Mouse (Mus musculus) hindbrain, embryonic 16.5 days (tissue): Measurements from ENCODE around the gene Ppm1l. TPM values are rescaled to one million over a fixed set of nuclear protein-coding genes. Genes with fewer than 3 reads are reported as not detected.

Source experiments
- ATAC-seq: fragments of 200-750 bp; cut with Nextera tagmentation; 2 replicates; pipeline ENCODE4 v1.8.0; 2017; ENCODE audit warnings: moderate TSS enrichment, moderate library complexity
- H3K27ac ChIP-seq: fragments of 300-500 bp; sonication (generic); 2 replicates; pipeline ENCODE4 v1.5.1; 2014; ENCODE audit warnings: low read depth, mild to moderate bottlenecking, control low read depth, low read length, moderate library complexity
- H3K27me3 ChIP-seq: fragments of 300-500 bp; sonication (generic); replicated peaks from 2 replicates; pipeline ENCODE4 v1.6.1; 2014; ENCODE audit warnings: low read length; ENCODE audit not compliant: control insufficient read depth, insufficient read depth
- H3K36me3 ChIP-seq: fragments of 300-500 bp; sonication (generic); 2 replicates; pipeline ENCODE4 v1.6.1; 2014; ENCODE audit warnings: mild to moderate bottlenecking, low read length, moderate library complexity, mixed read lengths; ENCODE audit not compliant: control insufficient read depth, insufficient read depth
- H3K4me1 ChIP-seq: fragments of 300-500 bp; sonication (generic); 2 replicates; pipeline ENCODE4 v1.6.1; 2014; ENCODE audit warnings: low read depth, low read length; ENCODE audit not compliant: control insufficient read depth, insufficient read depth
- H3K4me2 ChIP-seq: fragments of 300-500 bp; sonication (generic); 2 replicates; pipeline ENCODE4 v1.6.1; 2014; ENCODE audit warnings: mild to moderate bottlenecking, low read length, control low read depth, moderate library complexity
- H3K4me3 ChIP-seq: fragments of 300-500 bp; sonication (generic); 2 replicates; pipeline ENCODE4 v1.5.1; 2014; ENCODE audit warnings: mild to moderate bottlenecking, low read length, control low read depth, moderate library complexity
- H3K9ac ChIP-seq: fragments of 300-500 bp; sonication (generic); 2 replicates; pipeline ENCODE4 v1.6.1; 2014; ENCODE audit warnings: low read depth, mild to moderate bottlenecking, control low read depth, low read length, moderate library complexity
- H3K9me3 ChIP-seq: fragments of 300-500 bp; sonication (generic); 2 replicates; pipeline ENCODE4 v1.6.1; 2014; ENCODE audit warnings: mild to moderate bottlenecking, low read length, moderate library complexity; ENCODE audit not compliant: control insufficient read depth
- WGBS: fragments of 180-500 bp; shearing (Covaris S2); extraction: QIAGEN DNeasy Blood & Tissue Kit; methylation state at CpG from one replicate; pipeline ENCODE4 v1.1.7; 2014; 5-methylcytosine and 5-hydroxymethylcytosine counted together
- polyA plus RNA-seq: library from polyadenylated mRNA; unstranded; fragments of >200 nt; fragmentation: Nextera tagmentation; extraction: Ambion mirVana; gene quantifications from 2 replicates; pipeline ENCODE4 v1.2.1, GENCODE M21; 2015

Ppm1l gene
- polyA plus RNA-seq, 1 experiment from 2014 or later = 19.1 TPM

DNA sequence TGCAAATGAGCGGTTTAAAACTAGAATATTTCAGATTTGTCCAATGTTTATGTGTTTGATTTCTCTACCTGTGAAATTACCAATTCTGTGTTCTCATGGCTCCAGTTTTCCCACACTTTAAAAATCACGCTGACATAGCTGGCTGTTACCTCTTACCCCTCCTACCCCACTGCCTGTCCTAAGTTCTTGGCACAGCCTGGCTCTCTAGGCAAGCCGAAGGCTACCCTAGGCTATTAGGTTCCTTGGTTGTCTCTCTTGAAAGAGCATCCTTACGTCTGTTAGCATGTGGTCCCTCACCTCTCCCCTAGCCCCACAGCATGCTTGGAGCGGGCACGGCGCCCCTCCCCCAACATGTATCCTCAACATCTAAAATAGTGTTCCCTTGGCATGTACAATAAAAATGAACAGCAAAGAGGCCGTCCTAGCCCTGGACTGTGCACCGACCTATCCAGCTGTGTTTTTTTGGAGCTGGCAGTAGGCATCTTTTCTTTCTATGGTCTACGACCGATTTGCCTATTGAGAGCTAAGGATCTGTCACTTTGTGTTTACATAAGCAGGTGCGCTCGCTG lies 167.4 kb downstream of the Ppm1l start:
- Histone ChIP-seq H3K27ac (no peak overlapping the region), H3K4me3 (no peak overlapping the region), H3K4me1 (peaks cover 2% of the 10 kb centered on the region; the same call in 1 of the 2 replicates), H3K9me3 (no peaks in the 10 kb centered on the region), H3K4me2 (no peak overlapping the region), H3K9ac (no peak overlapping the region), H3K27me3 (no peaks in the 10 kb centered on the region), H3K36me3 (no peaks in the 10 kb centered on the region)
- no peak for ATAC-seq
- 77% methylated on average over 13 of the region's 13 CpGs for WGBS

- 76% methylated on average over 4 of the region's 4 CpGs for WGBS
- H3K4me2 ChIP-seq = no peak overlapping the region
- H3K4me1 ChIP-seq = peaks cover 2% of the 10 kb centered on the region; the same call in 1 of the 2 replicates
- H3K4me3 ChIP-seq = no peak overlapping the region
- no peaks in the 10 kb centered on the region for H3K9me3 ChIP-seq
- H3K9ac ChIP-seq = no peak overlapping the region
- ATAC-seq = no peak
- no peaks in the 10 kb centered on the region for H3K36me3 ChIP-seq
- H3K27me3 ChIP-seq = no peaks in the 10 kb centered on the region
- H3K27ac ChIP-seq = no peak overlapping the region
These were observed 167.9 kb downstream of the Ppm1l start for GRCm38 (mm10) chr3:69484582-69484981.

GRCm38 (mm10) chr3:69485347-69485746 lies 168.7 kb downstream of the Ppm1l start:
- no peak overlapping the region for H3K4me2 ChIP-seq
- peaks cover 2% of the 10 kb centered on the region; the same call in 1 of the 2 replicates for H3K4me1 ChIP-seq
- no peak overlapping the region for H3K9ac ChIP-seq
- no peaks in the 10 kb centered on the region for H3K27me3 ChIP-seq
- WGBS = 91% methylated on average over 3 of the region's 3 CpGs
- no peak overlapping the region for H3K27ac ChIP-seq
- no peaks in the 10 kb centered on the region for H3K9me3 ChIP-seq
- no peak overlapping the region for H3K4me3 ChIP-seq
- ATAC-seq = no peak
- H3K36me3 ChIP-seq = no peaks in the 10 kb centered on the region

DNA sequence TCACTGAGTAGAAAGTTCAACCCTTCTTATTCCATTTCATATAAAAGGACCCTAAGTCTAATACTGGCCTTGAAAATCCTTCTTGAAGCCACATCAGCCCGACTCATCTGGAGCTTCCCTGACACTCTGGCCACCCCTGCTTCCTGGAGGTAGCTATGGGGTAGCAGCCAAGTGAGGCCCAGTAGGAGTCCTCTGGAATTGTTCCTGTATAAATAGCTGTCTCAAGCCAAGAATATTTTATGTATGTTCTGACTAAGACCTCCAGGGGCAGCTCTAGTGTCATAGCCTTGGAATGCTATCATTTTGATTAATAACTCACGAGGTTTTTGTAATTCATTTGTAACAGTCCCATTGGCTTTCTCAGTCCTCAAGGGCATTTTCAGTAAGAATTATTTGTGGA lies 169.1 kb downstream of the Ppm1l start:
- Histone ChIP-seq H3K36me3 (no peaks in the 10 kb centered on the region), H3K9me3 (no peaks in the 10 kb centered on the region), H3K4me1 (peaks cover 2% of the 10 kb centered on the region; the same call in 1 of the 2 replicates), H3K4me3 (no peak overlapping the region), H3K27ac (no peak overlapping the region), H3K4me2 (no peak overlapping the region), H3K9ac (no peak overlapping the region), H3K27me3 (no peaks in the 10 kb centered on the region)
- no peak for ATAC-seq
- 46% methylated on average over 2 of the region's 2 CpGs for WGBS

- H3K4me1 ChIP-seq = peaks cover 2% of the 10 kb centered on the region; the same call in 1 of the 2 replicates
- H3K9me3 ChIP-seq = no peaks in the 10 kb centered on the region
- H3K36me3 ChIP-seq = no peaks in the 10 kb centered on the region
- H3K4me2 ChIP-seq = no peak overlapping the region
- peak; percentile 18; the same call in 1 of the 2 replicates for ATAC-seq
- H3K4me3 ChIP-seq = no peak overlapping the region
- 72% methylated on average over 6 of the region's 6 CpGs for WGBS
- H3K27me3 ChIP-seq = no peaks in the 10 kb centered on the region
- no peak overlapping the region for H3K9ac ChIP-seq
- H3K27ac ChIP-seq = no peak overlapping the region; the same call in 1 of the 2 replicates
These were observed 170.8 kb downstream of the Ppm1l start for GRCm38 (mm10) chr3:69487471-69487870.

- Histone ChIP-seq H3K4me1 (peaks cover 3% of the 10 kb centered on the region), H3K36me3 (no peaks in the 10 kb centered on the region), H3K4me3 (no peak overlapping the region), H3K9ac (no peak overlapping the region), H3K27me3 (no peaks in the 10 kb centered on the region), H3K27ac (no peak overlapping the region), H3K4me2 (no peak overlapping the region), H3K9me3 (no peaks in the 10 kb centered on the region)
- no peak for ATAC-seq
- WGBS = 83% methylated on average over 3 of the region's 3 CpGs
These were observed 173.0 kb downstream of the Ppm1l start for GRCm38 (mm10) chr3:69489669-69490068.

GRCm38 (mm10) chr3:69490981-69491681 lies 174.5 kb downstream of the Ppm1l start:
- H3K4me2 ChIP-seq = no peak overlapping the region
- H3K9ac ChIP-seq = no peak overlapping the region
- no peak overlapping the region for H3K4me3 ChIP-seq
- no peaks in the 10 kb centered on the region for H3K36me3 ChIP-seq
- H3K4me1 ChIP-seq = peaks cover 9% of the 10 kb centered on the region
- 83% methylated on average over 6 of the region's 6 CpGs for WGBS
- ATAC-seq = no peak
- no peaks in the 10 kb centered on the region for H3K9me3 ChIP-seq
- no peak overlapping the region for H3K27ac ChIP-seq
- no peaks in the 10 kb centered on the region for H3K27me3 ChIP-seq

DNA sequence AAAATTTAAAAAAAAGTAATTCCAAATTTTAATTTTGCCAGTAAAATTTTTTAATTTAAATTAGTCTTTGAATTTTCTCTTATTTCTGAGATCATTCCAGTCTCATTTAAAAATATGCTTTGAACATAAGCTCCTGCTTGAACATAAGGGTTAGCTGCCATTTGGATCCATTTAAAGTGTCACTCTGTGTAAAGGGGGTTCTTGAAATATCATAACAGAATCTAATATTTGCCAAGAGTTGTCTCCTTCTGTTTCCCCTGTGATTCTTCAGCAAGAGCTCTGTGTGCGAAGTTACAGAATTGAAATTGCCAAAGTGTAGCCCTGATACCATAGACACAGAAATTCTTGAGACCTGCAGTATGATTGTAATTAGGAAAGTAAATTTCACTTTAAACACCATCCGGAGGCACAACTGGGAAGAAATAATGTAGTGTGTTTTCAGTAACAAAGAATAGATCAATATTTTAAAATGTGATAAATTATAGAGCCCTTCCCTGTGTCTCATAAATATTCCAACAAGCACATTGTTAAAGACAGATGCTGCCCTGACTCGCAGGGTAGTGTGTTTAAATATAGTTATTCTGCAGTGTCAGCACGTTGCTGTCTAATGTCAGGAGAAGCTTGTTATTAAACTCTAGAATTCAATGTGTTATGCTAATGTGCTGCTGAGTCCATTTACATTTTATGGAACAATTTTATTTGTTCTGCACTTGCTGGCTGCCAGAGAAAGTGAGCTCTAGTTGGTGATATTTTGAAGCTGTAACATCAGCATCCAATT lies 177.8 kb downstream of the Ppm1l start:
- H3K4me3 ChIP-seq = no peak overlapping the region
- no peaks in the 10 kb centered on the region for H3K36me3 ChIP-seq
- H3K4me1 ChIP-seq = peaks cover 7% of the 10 kb centered on the region; the same call in 1 of the 2 replicates
- no peak for ATAC-seq
- H3K9me3 ChIP-seq = no peaks in the 10 kb centered on the region
- H3K4me2 ChIP-seq = no peak overlapping the region
- 54% methylated on average over 4 of the region's 4 CpGs for WGBS
- no peaks in the 10 kb centered on the region for H3K27me3 ChIP-seq
- no peak overlapping the region; the same call in 1 of the 2 replicates for H3K9ac ChIP-seq
- no peak overlapping the region for H3K27ac ChIP-seq

- ATAC-seq = no peak
- Histone ChIP-seq H3K27ac (no peak overlapping the region), H3K27me3 (no peaks in the 10 kb centered on the region), H3K4me3 (no peak overlapping the region), H3K36me3 (no peaks in the 10 kb centered on the region), H3K4me2 (no peak overlapping the region), H3K9ac (no peak overlapping the region), H3K4me1 (peaks cover 13% of the 10 kb centered on the region), H3K9me3 (no peaks in the 10 kb centered on the region)
- 91% methylated on average over 3 of the region's 3 CpGs for WGBS
These were observed 180.5 kb downstream of the Ppm1l start for GRCm38 (mm10) chr3:69497178-69497577.
